Mouse (Mus musculus): ENCODE data around the gene Fbf1.

Gene Fbf1

DNA sequence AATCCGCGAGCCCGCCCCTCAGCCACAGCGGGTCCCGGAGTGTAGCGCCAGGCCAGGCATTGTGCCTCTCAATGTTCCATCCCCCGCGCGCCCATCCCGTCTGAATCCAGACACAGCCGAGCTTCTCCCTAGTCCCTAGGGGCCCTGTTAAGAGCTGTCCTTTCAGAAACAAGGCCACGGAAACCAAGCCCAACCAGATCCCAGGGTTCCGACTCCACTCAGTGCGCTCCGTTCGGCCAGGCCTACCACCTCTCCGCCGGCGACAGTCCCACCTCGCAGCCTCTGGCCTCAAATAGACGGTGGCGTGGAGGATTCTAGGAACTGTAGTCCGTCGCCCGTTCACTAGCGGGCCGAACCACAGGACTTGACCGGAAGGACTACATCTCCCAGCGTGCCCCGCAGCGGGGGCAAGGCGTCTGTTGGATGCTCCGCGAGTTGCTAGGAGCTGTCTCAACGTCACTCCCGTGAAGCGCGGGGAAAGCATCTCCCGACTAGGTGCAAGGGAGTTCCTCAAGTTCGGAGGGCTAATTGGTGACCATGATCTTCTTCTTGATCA lies at the start of gene Fbf1:
Gene Fbf1, minus strand, starts transcription at position 283 of the 556 bp plus-strand sequence.
- no peak; the same call in 1 of the 2 replicates for TF ChIP-seq GATA4 (IDR thresholded peaks at IDR 0.05; ENCODE audit: insufficient replicate concordance, low read length)

DNA sequence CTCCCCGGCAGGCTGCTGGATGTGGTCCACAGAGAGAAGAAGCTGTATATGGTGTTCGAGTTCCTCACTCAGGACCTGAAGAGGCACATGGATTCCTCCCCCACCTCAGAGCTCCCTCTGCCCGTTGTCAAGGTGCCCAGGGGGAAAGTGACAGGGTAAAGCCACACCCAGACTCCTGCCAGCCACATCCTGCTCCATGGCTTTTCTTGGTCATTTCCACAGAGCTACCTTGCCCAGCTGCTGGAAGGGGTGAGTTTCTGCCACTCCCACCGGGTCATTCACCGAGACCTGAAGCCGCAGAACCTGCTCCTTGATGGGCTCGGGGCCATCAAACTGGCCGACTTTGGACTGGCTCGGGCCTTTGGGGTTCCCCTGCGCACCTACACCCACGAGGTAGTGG lies 48.6 kb upstream of the Fbf1 start:
- no peak for TF ChIP-seq GATA4 (IDR thresholded peaks at IDR 0.05; ENCODE audit: insufficient replicate concordance, low read length)

GRCm38 (mm10) chr11:116215991-116216390 lies 48.0 kb upstream of the Fbf1 start:
- no peak for TF ChIP-seq GATA4 (IDR thresholded peaks at IDR 0.05; ENCODE audit: insufficient replicate concordance, low read length)

GRCm38 (mm10) chr11:116215181-116215580 lies 47.2 kb upstream of the Fbf1 start:
- no peak for TF ChIP-seq GATA4 (IDR thresholded peaks at IDR 0.05; ENCODE audit: insufficient replicate concordance, low read length)

DNA sequence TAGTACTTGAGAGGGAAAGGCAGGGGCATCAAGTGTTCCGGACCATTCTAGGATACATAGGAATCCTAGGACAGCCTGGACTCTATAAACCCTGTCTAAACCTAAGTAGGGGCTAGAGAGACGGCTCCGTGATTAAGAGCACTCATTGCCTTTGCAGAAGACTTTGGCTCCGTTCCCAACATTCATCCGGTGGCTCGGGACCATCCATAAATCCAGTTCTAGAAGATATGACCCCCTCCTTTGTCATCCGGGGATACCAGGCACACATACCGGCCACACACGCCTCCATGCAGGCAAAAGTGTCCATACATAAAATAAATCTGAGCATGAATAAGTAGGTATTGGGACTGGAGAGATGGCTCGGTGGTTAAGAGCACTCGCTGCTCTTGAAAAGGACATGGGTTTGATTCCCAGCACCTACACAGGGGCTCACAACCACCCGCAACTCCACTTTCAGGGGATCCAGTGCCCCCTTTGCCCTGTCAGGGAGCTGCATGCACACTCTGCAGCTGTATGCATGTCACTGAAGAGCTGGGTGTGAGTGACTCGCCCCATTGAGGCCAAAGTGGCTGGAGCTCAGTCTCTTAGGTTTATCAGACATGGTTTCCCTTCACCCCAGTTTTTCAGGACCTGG lies 46.0 kb upstream of the Fbf1 start:
- TF ChIP-seq GATA4 (IDR thresholded peaks at IDR 0.05; ENCODE audit: insufficient replicate concordance, low read length): no peak

DNA sequence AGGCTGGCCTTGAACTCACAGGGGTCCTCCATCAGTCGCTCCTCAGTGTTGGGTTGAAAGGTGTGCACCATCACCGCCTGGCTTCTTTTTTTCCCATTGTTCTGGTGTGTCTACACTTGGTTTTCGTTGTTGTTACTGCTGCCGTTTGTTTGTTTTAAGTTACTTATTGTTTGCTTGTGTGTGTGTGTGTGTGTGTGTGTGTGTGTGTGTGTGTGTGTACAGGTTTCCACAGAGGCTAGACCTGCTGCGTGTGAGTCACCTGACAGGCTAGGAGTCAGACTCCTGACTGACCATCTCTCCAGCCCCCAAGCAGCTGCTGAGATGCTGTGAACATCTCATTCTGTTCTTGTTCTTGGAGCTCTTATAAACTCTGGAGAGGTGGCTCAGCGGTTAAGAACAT lies 44.9 kb upstream of the Fbf1 start:
- TF ChIP-seq GATA4 (IDR thresholded peaks at IDR 0.05; ENCODE audit: insufficient replicate concordance, low read length): no peak

DNA sequence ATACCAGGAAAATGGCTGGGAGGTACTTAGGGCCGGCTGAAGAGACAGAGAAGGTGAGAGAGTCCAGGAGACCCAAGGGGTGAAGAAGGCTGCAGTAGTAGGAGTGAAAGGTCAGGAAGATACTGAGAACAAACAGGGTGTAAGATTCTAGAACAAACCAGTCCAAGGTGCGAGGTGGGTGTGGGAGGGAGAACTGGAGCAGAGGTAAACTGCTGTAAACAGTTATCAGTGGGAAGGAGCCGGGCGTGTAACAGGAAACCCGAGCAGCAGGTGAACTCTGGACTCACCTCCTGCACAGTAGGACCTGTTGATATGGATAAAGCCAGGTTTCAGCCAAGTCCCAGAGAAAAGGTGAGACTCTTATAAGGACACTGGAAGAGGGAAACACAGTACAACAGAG lies 42.7 kb upstream of the Fbf1 start:
- peak; percentile 45; the same call in 1 of the 2 replicates for TF ChIP-seq GATA4 (IDR thresholded peaks at IDR 0.05; ENCODE audit: insufficient replicate concordance, low read length)

DNA sequence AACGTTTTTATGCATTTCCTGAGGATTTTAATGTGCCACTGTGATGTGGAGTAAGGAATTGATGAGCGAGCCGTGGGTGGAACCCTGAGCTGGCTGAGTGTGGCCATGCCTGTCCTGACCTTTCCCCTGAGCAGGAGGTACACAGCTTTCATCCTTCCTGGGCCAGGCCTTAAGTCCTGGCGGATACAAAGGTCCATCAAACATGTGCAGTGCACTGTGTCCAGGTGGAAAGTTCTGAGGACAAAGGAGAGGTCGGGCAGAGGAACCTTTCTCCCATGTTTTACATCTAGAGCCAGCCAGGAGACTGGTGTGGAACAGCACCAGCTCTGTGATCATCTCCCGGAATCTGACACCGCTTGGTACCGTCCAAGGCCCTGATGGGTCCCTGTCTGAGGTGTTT lies 41.3 kb upstream of the Fbf1 start:
- no peak for TF ChIP-seq GATA4 (IDR thresholded peaks at IDR 0.05; ENCODE audit: insufficient replicate concordance, low read length)

GRCm38 (mm10) chr11:116208660-116209059 lies 40.7 kb upstream of the Fbf1 start:
- TF ChIP-seq GATA4 (IDR thresholded peaks at IDR 0.05; ENCODE audit: insufficient replicate concordance, low read length): no peak

- TF ChIP-seq GATA4 (IDR thresholded peaks at IDR 0.05; ENCODE audit: insufficient replicate concordance, low read length): no peak
These were observed 38.7 kb upstream of the Fbf1 start for GRCm38 (mm10) chr11:116206678-116207077.

- TF ChIP-seq GATA4 (IDR thresholded peaks at IDR 0.05; ENCODE audit: insufficient replicate concordance, low read length): peak; percentile 4; the same call in 1 of the 2 replicates
These were observed 35.2 kb upstream of the Fbf1 start for GRCm38 (mm10) chr11:116203150-116203549.

- TF ChIP-seq GATA4 (IDR thresholded peaks at IDR 0.05; ENCODE audit: insufficient replicate concordance, low read length): no peak
These were observed 33.2 kb upstream of the Fbf1 start for GRCm38 (mm10) chr11:116201151-116201550.

GRCm38 (mm10) chr11:116198639-116199531 lies 30.9 kb upstream of the Fbf1 start, which contains the start of the genes Ten1 and Acox1:
Gene Ten1, plus strand, starts transcription at chr11:116198855.
Gene Acox1, minus strand, starts transcription at chr11:116199045.
- TF ChIP-seq GATA4 (IDR thresholded peaks at IDR 0.05; ENCODE audit: insufficient replicate concordance, low read length): no peak; the same call in 1 of the 2 replicates

DNA sequence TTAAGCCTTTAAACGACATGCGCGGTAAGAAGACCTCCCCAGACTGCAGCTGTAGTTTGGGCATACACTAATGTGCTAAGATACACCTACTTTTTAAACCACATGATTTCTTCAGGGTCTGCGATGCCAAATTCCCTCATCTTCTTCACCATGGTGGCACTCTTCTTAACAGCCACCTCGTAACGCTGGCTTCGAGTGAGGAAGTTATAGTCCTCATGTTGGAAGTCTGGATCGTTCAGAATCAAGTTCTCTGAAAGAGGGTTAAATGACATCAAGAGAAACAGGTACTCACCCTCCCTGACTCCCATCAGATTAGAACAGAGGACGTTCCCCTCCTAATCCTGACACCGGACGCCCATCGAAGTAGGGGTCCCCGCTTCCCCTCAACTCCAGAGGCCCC lies 30.2 kb upstream of the Fbf1 start:
- no peak for TF ChIP-seq GATA4 (IDR thresholded peaks at IDR 0.05; ENCODE audit: insufficient replicate concordance, low read length)

DNA sequence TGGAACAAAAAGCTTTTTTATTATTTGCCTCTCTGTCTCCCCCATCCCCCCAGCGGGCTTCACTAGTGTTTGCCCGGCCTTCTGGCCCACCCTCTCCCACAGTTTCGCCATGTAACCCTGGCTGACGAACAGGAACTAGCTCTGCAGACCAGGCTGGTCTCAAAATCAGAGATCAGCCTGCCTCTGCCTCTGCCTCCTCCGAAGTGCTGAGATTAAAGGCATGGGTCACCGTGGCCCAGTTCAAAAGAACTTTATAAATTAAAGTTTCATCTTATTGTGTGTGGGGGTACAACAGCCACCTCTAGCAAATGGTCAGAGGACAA lies 29.6 kb upstream of the Fbf1 start:
- no peak for TF ChIP-seq GATA4 (IDR thresholded peaks at IDR 0.05; ENCODE audit: insufficient replicate concordance, low read length)

All from liver, adult (tissue).